Mouse (Mus musculus): ENCODE measurements at regions not wholly inside any gene's neighbourhood (a gene's known extent, or its start where the extent isn't known, plus 50 kb on each side); places are given as distances from the start of the nearest gene placed in this dataset.
A peak's percentile ranks its signal among the peaks of the same experiment; 100 is the strongest.

GRCm38 (mm10) chr13:71262575-71263295, 421.1 kb upstream of the Adamts16 start:
- no peak for DNase-seq (ENCODE audit: extremely low spot score in 1 of 2, low spot score in 1 of 2)

- DNase-seq (ENCODE audit: extremely low spot score in 1 of 2, low spot score in 1 of 2) = no peak
Observed at GRCm38 (mm10) chr13:71254016-71254415, 412.4 kb upstream of the Adamts16 start.

- peak in 1 of 2 experiments; percentile 13 for DNase-seq (ENCODE audit: extremely low spot score in 1 of 2, low spot score in 1 of 2)
Observed at GRCm38 (mm10) chr13:71248261-71249031, 406.8 kb upstream of the Adamts16 start.

- no peak for DNase-seq (ENCODE audit: extremely low spot score in 1 of 2, low spot score in 1 of 2)
Observed at GRCm38 (mm10) chr13:71247241-71247640, 405.6 kb upstream of the Adamts16 start.

- no peak for DNase-seq (ENCODE audit: extremely low spot score in 1 of 2, low spot score in 1 of 2)
Observed at GRCm38 (mm10) chr13:71245326-71245725, 403.7 kb upstream of the Adamts16 start.

- no peak for DNase-seq (ENCODE audit: extremely low spot score in 1 of 2, low spot score in 1 of 2)
Observed at GRCm38 (mm10) chr13:71239782-71240181, 398.2 kb upstream of the Adamts16 start.

GRCm38 (mm10) chr13:71235338-71235737, 393.7 kb upstream of the Adamts16 start:
- no peak for DNase-seq (ENCODE audit: extremely low spot score in 1 of 2, low spot score in 1 of 2)

GRCm38 (mm10) chr13:71231182-71231581, 389.6 kb upstream of the Adamts16 start:
- DNase-seq (ENCODE audit: extremely low spot score in 1 of 2, low spot score in 1 of 2) = no peak

GRCm38 (mm10) chr13:71214776-71215175, 373.2 kb upstream of the Adamts16 start:
- no peak for DNase-seq (ENCODE audit: extremely low spot score in 1 of 2, low spot score in 1 of 2)

GRCm38 (mm10) chr13:71211363-71211762, 369.8 kb upstream of the Adamts16 start:
- no peak for DNase-seq (ENCODE audit: extremely low spot score in 1 of 2, low spot score in 1 of 2)

- no peak for DNase-seq (ENCODE audit: extremely low spot score in 1 of 2, low spot score in 1 of 2)
Observed at GRCm38 (mm10) chr13:71210658-71211251, 369.1 kb upstream of the Adamts16 start.

- DNase-seq (ENCODE audit: extremely low spot score in 1 of 2, low spot score in 1 of 2) = no peak
Observed at GRCm38 (mm10) chr13:71205708-71206107, 364.1 kb upstream of the Adamts16 start.

- no peak for DNase-seq (ENCODE audit: extremely low spot score in 1 of 2, low spot score in 1 of 2)
Observed at GRCm38 (mm10) chr13:71200656-71201055, 359.0 kb upstream of the Adamts16 start.

- no peak for DNase-seq (ENCODE audit: extremely low spot score in 1 of 2, low spot score in 1 of 2)
Observed at GRCm38 (mm10) chr13:71195675-71196074, 354.1 kb upstream of the Adamts16 start.

- no peak for DNase-seq (ENCODE audit: extremely low spot score in 1 of 2, low spot score in 1 of 2)
Observed at GRCm38 (mm10) chr13:71184500-71184899, 342.9 kb upstream of the Adamts16 start.

- no peak for DNase-seq (ENCODE audit: extremely low spot score in 1 of 2, low spot score in 1 of 2)
Observed at GRCm38 (mm10) chr13:71179083-71179482, 337.5 kb upstream of the Adamts16 start.

GRCm38 (mm10) chr13:71174335-71174734, 332.7 kb upstream of the Adamts16 start:
- no peak for DNase-seq (ENCODE audit: extremely low spot score in 1 of 2, low spot score in 1 of 2)

- no peak for DNase-seq (ENCODE audit: extremely low spot score in 1 of 2, low spot score in 1 of 2)
Observed at GRCm38 (mm10) chr13:71166226-71166625, 324.6 kb upstream of the Adamts16 start.

GRCm38 (mm10) chr13:71165096-71165920, 323.7 kb upstream of the Adamts16 start:
- no peak for DNase-seq (ENCODE audit: extremely low spot score in 1 of 2, low spot score in 1 of 2)

GRCm38 (mm10) chr13:71164012-71164411, 322.4 kb upstream of the Adamts16 start:
- no peak for DNase-seq (ENCODE audit: extremely low spot score in 1 of 2, low spot score in 1 of 2)

GRCm38 (mm10) chr13:71162952-71163351, 321.3 kb upstream of the Adamts16 start:
- DNase-seq (ENCODE audit: extremely low spot score in 1 of 2, low spot score in 1 of 2) = no peak
